Mouse (Mus musculus) T-cell, adult 2 months (primary cell): ENCODE measurements around the gene Muc20.

ENCODE experiments used
- DNase-seq: peaks from one replicate; pipeline ENCODE4 v3.0.0; 2022; ENCODE audit warnings: low spot score

The Muc20 gene

DNA sequence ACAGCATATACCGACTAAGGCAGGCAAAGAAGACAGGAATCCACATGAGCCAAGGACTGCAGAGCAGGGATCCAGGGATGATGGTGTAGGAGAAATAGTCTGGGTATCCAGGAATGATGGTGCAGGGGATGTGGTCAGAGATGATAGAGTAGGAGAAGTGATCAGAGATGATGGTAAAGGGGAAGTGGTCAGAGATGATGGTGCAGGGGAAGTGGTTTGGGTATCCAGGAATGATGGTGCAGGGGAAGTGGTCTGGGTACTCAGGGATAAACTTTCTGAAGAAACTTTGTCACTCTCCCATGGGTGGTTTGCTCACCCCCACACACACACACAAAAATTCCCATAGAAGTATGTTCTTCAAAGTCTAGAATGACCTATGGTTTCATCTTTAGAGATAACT lies 2.1 kb downstream of the Muc20 start:
- no peak for DNase-seq

GRCm38 (mm10) chr16:32790056-32790455 lies 7.2 kb downstream of the Muc20 start:
- no peak for DNase-seq

DNA sequence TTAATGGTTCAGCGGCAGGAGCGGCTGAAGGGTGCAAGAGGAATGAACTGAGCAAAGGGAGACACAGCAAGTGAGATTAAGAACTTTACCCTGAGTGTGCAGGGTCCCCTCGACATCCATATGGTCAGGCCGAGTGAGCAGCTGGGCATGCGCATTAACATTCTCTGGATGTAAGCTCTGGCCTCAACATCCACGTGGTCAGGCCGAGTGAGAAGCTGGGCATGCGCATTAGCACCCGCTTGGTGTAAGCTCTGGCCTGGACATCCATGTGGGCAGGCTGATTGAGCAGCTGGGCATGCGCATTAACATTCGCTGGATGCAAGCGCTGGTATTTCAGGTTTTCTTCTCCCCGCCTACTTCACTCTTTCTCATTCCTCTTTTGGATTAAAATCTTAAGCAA lies 12.4 kb downstream of the Muc20 start:
- DNase-seq, result no peak

- DNase-seq, result no peak
Measured at GRCm38 (mm10) chr16:32783324-32784062, 13.7 kb downstream of the Muc20 start.

DNA sequence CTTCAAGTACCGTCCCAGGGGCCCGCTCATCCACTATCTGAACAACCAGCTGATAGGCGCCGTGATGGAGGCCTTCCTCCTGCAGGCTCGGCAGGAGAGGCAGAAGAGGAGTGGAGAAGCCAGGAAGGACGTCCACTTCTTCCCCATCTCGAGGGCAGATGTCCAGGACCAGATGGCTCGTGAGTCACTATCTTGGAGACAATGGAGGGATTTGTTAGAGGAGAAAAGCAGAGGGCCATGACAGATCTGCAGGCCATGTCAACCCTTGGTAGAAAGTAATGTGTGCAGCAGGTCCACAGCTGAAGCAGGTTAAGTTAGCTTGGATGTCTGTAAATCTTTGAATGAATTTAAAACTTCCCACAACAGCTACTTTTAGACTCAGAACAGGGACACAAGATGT lies 18.3 kb downstream of the Muc20 start:
- no peak for DNase-seq

- no peak for DNase-seq
Measured at GRCm38 (mm10) chr16:32776676-32777075, 20.6 kb downstream of the Muc20 start.

DNA sequence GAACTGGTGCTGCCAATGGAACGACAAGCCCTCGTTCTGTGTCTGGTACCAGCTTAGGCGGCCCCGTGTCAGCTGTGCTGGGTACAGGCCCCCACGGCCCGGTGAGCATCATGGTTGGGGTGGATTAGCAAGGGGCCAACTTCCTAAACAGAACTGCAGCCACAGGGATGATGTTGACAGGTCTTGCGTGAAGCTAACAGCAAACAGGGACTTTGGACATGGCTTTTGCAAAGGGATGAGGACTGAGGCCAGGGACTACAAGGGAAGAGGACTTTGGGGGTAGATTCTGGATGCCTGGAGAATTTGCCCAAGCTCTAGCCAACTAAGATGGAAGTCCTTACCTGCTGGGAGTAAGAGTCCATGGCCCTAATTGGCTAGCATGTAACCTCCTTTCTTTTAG lies 30.3 kb downstream of the Muc20 start:
- DNase-seq, result no peak

DNA sequence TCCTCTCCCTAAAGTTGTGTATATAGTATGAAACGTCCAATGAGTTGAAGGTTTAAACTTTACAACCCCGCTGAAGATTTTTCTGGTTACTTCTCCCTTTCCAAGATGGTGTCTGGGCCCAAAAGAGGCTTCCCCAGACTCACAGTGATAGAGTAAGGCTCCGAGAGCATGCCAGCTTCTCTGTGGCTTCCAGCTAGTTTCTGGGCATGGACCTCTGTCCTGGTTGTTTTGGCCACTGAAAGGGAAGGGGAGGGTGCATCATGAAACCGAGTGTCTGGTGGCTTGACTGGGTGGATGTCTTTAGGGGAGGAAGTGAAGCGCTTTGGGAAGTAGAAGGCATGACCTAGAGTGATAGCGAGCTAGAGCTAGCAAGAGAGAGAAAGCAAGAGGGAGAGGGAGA lies 32.3 kb downstream of the Muc20 start:
- no peak for DNase-seq

- no peak for DNase-seq
Measured at GRCm38 (mm10) chr16:32764550-32764949, 32.7 kb downstream of the Muc20 start.

DNA sequence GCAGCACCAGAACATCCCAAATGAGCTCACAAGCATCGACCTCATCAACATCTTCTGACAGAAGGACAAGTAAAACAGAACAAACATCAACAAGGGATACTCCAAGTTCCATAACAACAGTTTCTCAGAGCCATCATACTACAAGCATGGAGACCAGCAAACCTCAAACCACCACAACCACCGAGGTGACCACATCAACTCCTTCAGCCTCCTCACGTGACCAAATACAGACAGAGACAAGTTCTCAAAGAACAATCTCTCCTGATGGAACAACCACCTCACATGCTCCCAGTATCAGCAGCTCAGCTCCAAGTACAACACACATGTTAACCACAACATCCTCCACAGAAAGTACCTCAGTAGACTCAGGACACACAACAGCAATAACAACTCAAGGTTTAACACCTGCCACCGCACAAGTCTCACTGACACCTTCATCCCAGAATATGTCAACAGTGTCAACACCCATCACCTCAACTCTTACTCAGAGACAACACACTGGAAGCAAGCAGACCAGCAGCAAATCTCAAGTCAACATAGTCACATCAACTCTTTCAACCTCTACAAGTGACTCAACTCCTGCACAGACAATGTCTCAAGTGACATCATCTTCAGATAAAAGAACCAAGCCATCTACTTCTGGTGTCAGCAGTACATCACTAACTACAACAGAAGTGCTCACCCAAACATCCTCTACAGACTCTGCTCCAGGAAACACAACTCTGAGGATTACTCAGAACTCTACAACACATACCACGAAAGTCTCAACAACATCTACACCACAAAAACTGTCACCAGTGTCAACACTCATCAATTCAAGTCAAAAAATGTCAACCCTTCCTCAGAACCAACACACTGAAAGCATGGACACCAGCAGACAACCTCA lies 46.8 kb downstream of the Muc20 start:
- DNase-seq, result peak; percentile 16

DNA sequence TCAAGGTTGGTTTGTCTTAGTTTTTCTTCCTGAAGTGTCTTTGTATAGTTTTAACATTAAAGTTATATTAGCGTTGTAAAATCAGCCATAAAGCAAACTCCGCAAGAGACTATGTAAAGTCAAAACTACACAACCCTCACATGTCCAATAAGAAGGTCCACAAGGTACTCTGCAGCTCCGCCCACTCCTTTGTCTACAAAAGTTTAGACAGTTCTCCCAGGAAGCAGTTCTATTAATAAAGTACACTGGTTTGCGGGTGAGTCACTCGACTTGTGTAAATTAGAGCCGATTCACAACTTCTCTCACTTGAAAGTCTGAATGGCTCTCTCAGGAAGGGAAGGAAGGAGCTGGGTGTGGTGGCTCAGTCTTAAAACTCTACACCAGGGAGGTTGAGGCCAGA lies 51.4 kb downstream of the Muc20 start:
- DNase-seq, result no peak

- DNase-seq, result no peak
Measured at GRCm38 (mm10) chr16:32742712-32743111, 54.5 kb downstream of the Muc20 start.

GRCm38 (mm10) chr16:32741366-32741765 lies 55.9 kb downstream of the Muc20 start:
- DNase-seq, result no peak

GRCm38 (mm10) chr16:32740003-32740663 lies 57.1 kb downstream of the Muc20 start:
- DNase-seq, result no peak

GRCm38 (mm10) chr16:32736022-32736421 lies 61.2 kb downstream of the Muc20 start:
- DNase-seq, result no peak

GRCm38 (mm10) chr16:32735586-32735985 lies 61.6 kb downstream of the Muc20 start, which contains the start of gene Muc4:
Muc4 (plus strand) TSS chr16:32735886.
- DNase-seq, result no peak

GRCm38 (mm10) chr16:32733213-32733612 lies 64.0 kb downstream of the Muc20 start:
- no peak for DNase-seq

DNA sequence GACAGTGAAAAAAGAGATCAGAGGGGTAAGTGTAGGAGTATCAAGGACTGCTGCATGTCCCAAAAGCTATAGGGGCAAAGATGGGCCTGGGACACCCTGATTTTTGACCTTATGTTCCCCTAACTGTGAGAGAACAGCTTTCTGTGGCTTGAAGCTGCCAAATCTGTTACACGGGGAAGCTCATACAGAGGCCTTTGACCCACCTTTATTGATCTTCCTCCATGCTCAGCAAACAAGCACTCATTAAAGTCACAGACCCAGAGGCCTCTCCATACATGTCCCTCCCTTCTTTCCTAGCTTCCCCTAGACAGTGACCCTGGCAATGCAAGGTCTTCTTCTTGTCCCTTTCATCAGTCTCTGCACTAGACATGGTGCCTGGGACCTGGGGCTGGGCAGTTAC lies 68.5 kb downstream of the Muc20 start:
- no peak for DNase-seq

GRCm38 (mm10) chr16:32728240-32728639 lies 69.0 kb downstream of the Muc20 start:
- DNase-seq, result no peak
